Mouse (Mus musculus) olfactory bulb, adult 2 months (tissue): ENCODE measurements around the gene Mib2. TPM values are rescaled to one million over a fixed set of nuclear protein-coding genes. Genes with fewer than 3 reads are reported as not detected.
"Not testable (repeated sequence)": the region's sequence is repeated elsewhere in the genome, so short reads cannot be mapped to it uniquely, and the experiment has no call there.

Experiments
- H3K27ac ChIP-seq: fragments of 200-500 bp; 2 replicates; pipeline ENCODE4 v1.5.1; 2012; ENCODE audit warnings: low read depth, low read length; ENCODE audit not compliant: insufficient read depth
- H3K4me1 ChIP-seq: fragments of 200-500 bp; 2 replicates; pipeline ENCODE4 v1.6.1; 2012; ENCODE audit warnings: low read length; ENCODE audit not compliant: control insufficient read depth, insufficient read depth
- H3K4me3 ChIP-seq: fragments of 200-500 bp; 2 replicates; pipeline ENCODE4 v1.5.1; 2012; ENCODE audit warnings: mild to moderate bottlenecking, low read depth, low read length, moderate library complexity; ENCODE audit not compliant: insufficient read depth
- CTCF ChIP-seq: fragments of 200-500 bp; IDR thresholded peaks from 2 replicates; pipeline ENCODE4 v1.5.1; 2012; ENCODE audit warnings: low read depth, mild to moderate bottlenecking, low read length, moderate library complexity; ENCODE audit not compliant: insufficient read depth
- POLR2A ChIP-seq: fragments of 200-500 bp; IDR thresholded peaks from 2 replicates; pipeline ENCODE4 v1.6.1; 2012; ENCODE audit warnings: mild to moderate bottlenecking, low read depth, low read length, moderate library complexity; ENCODE audit not compliant: insufficient read depth
- whole genome bisulfite sequencing: fragments of 180-500 bp; shearing (Covaris S2); methylation state at CpG from one replicate; pipeline ENCODE4 v1.1.7; 2018; 5-methylcytosine and 5-hydroxymethylcytosine counted together
- polyA plus RNA-seq: library from polyadenylated mRNA; stranded (reverse); fragments of >200 nt; gene quantifications from 2 replicates; pipeline ENCODE4 v1.2.4, GENCODE M21; 2012; ENCODE audit warnings: low replicate concordance; ENCODE audit not compliant: missing spikeins, insufficient read depth, insufficient read length

Mib2 gene
- polyA plus RNA-seq, 1 experiment: not detected

DNA sequence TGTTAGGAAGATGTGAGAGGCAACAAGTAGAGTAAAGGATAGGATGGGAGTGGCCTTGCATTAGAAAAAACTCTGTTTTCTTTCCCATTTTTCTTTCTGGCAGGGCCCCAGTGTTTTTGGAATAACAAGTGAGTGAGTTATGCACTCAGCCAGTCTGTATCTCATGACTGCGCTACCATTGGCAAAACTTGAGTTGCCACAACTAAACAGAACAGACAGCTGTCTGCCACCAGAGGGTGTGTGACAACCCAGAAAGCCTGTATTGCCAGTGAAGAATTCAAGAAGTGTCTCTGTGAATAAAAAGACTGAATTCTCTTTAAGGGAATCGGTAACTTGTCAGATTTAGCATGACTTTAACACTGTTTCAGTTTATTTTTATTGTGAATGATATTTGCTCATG, 7.0 kb upstream of the Mib2 start:
- no peak for TF ChIP-seq CTCF
- TF ChIP-seq POLR2A: no peak
- Histone ChIP-seq H3K4me1 (no peaks in the 10 kb centered on the region), H3K4me3 (no peak overlapping the region), H3K27ac (no peak overlapping the region)
- 63% methylated on average over 2 of the region's 2 CpGs for WGBS

DNA sequence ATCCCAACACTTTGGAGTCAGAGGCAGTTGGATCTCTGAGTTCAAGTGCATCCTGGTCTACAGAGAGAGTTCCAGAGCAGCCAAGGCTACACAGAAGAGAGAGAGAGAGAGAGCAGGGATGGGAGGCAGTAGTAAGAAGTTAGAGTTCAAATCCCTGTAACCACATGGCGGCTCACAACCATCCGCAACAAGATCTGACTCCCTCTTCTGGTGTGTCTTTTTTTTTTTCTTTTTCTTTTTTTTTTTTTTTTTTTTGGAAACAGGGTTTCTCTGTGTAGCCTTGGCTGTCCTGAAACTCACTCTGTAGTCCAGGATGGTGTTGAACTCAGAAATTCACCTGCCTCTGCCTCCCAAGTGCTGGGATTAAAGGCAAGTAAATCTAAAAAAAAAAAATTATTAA, 3.1 kb upstream of the Mib2 start:
- 48% methylated on average over 2 of the region's 2 CpGs for WGBS
- TF ChIP-seq POLR2A (no peak), CTCF (no peak)
- Histone ChIP-seq H3K4me3 (no peak overlapping the region), H3K4me1 (no peaks in the 10 kb centered on the region), H3K27ac (no peak overlapping the region)

DNA sequence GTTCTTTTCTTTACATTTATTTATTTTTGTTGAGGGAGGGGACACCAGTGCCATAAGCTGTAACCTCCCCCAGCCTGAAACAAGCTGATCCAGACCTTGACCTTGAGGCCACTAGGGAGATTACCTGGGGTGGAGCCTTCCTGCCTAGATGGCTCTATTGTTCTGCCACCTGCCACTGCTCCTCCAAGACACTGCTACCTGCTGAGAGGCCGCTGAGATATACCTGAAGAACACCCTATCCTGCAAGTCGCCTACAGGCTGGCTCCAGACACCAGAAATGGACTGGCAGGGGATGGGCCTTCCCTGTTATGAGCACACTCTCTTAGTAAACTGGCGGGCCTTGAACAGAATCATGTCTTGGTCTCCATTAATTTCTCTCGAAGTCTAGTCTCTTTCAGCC, 1.2 kb upstream of the Mib2 start:
- H3K27ac ChIP-seq, H3K4me1 ChIP-seq, H3K4me3 ChIP-seq: not testable (repeated sequence)
- 66% methylated on average over 4 of the region's 4 CpGs for WGBS

DNA sequence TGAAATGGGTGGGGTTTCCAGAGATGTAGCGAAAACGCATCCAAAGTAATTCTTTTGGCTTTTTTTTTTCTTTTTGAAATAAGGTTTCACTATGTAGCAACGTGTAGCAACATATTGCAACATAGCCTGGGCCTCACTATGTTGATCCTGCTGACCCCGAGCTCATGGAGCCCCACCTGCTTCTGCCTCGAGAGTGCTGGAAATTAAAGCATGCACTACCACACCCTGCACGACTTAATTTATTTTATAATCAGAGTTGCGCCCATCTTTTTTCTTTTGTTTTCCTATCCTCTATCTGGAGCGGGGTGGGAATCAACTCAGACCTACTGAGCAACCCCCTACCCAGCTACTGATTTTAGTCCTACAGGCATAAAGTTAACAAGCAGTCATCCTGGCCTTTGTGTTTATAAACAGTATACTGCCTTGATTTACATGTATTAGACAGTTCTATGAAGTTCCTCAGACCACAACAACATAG, 639 bp upstream of the Mib2 start:
- Histone ChIP-seq H3K27ac (no peak overlapping the region), H3K4me3 (peak overlapping the region; percentile 59), H3K4me1 (no peaks in the 10 kb centered on the region)
- 1% methylated on average over 8 of the region's 8 CpGs for WGBS
- TF ChIP-seq POLR2A: no peak

DNA sequence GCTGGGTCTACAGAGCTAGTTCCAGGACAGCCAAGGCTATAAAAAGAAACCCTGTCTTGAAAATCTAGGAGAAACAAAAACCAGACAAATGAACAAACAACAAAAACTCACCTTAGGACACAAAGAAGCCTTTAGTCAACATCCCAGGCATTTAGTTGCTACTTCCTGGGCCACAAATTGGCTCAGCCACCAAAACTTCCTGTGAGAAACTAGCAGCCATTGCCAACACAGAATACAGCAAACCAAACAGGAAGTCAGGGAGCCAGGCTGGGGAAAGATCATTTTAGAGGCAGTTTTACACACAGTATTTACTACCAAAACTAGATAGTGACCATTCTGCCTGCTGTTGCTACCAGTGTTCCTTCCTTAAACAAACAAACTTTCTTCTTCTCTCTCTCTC, 2.1 kb downstream of the Mib2 start:
- Histone ChIP-seq H3K27ac (no peak overlapping the region), H3K4me1 (no peaks in the 10 kb centered on the region; the same call in 1 of the 2 replicates), H3K4me3 (no peak overlapping the region)
- TF ChIP-seq POLR2A (no peak), CTCF (no peak)

DNA sequence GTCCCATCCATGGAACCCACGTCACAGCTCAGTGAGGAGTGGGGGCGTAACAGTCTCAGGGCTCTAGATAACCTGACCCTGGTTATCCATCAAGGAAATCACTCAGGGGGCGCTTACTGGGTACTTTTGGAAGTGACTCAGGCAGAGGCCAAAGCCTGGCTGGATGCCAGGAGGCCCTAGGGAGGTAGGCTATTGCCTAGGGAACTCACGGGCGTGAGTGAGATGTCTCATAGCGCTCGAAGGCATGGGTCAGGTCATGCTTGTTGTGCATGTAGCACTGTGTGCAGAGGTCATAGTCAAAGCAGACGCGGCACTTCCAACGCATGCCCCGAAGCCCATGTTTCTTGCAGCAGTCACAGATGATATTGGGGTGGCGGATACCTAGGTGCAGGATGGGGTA, 8.4 kb downstream of the Mib2 start:
- no peaks in the 10 kb centered on the region; the same call in 1 of the 2 replicates for H3K4me1 ChIP-seq
- 80% methylated on average over 12 of the region's 12 CpGs for WGBS
- TF ChIP-seq POLR2A (no peak), CTCF (no peak)
- no peak overlapping the region for H3K27ac ChIP-seq
- H3K4me3 ChIP-seq: no peak overlapping the region

DNA sequence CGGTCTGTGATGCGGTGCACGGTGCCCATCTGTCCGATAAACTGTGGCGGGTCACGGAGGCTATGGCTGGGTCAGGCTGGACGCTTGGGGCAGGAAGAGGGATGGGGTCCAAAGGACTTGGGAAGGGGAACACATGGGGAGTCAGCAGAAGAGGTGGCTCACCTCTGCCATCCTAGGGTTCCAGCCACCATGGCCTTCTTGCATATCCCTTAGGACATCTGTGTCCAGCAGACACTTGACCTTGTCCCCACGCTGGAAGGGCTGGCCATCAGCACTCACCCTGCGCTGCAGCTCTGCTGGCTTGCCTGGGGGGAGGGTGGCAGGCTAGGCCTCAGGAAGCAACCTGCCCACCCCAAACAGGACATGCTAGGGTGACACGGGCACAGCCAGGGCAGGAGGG, 10.0 kb downstream of the Mib2 start:
- H3K4me3 ChIP-seq: no peak overlapping the region
- peaks cover 7% of the 10 kb centered on the region for H3K4me1 ChIP-seq
- WGBS: 87% methylated on average over 10 of the region's 10 CpGs
- TF ChIP-seq POLR2A (no peak), CTCF (no peak)
- H3K27ac ChIP-seq: no peak overlapping the region

DNA sequence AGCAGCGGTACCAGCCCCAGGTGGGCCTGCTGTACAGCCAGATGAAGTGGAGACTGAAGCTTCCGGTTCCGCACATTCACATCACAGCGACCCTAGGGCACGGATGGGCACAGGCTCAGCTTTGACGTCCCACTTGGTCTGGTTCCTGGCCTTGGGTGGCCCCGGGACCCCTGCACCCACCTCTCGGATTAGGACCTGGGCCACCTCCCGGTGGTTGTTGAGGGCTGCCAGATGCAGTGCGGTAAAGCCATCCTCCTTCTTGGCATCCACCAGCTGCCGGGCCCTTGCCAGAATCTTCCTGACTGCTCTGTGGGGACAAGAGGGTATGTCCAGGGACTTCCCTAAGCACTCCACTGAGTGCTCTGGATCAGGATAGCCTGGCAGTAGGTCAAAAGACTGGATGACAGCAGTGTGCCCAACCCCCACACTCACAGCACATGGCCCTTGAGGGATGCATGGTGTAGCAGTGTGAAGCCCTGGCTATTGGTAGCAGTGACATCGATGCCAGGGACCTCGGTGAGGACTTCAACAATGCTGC, 12.7 kb downstream of the Mib2 start:
- Histone ChIP-seq H3K4me1 (peaks cover 21% of the 10 kb centered on the region), H3K27ac (no peak overlapping the region), H3K4me3 (no peak overlapping the region)
- TF ChIP-seq CTCF (no peak), POLR2A (no peak)
- 89% methylated on average over 13 of the region's 13 CpGs for WGBS

DNA sequence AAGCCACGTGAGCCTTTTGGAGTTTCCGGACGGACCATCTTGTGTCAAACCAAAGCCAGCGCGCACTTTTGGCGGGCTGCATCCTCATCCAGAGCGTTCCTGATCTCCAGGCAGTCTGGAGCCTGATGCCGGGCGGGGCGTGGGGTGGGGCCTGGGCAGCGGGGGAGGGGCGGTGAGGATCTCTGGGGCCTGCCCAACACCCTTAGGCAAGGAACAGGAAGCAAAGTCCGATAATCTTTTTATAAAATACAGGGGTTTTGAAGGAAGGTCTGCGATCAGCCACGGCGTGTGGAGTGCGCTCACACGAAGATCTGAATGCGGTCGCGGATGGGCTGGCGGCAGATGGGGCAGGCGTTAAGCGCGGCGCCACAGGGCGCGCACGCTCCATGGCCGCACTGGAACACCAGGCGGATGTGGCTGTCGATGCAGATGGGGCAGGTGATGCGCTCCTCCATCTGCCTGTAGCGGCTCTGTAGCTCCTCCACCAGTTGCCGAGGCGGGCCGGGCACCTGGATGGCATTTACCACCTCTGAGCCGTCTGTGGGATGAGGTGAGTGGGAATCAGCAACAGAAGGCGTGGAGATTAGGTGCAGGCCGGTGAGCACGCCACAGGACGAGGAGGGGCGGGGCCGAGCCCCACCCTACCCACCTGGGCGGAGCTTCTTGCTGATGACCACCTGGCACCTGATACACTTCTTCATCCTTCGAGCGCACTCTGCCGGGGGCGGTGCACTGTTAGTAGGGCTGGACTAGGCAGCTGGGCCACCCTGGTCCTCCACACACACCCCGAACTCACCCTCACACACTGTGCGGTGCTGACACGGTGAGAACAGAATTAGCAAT, 14.3 kb downstream of the Mib2 start:
- 37% methylated on average over 52 of the region's 52 CpGs for WGBS
- Histone ChIP-seq H3K27ac (no peak overlapping the region), H3K4me1 (peaks cover 21% of the 10 kb centered on the region)

More for the DNA sequence above, 14.3 kb downstream of the Mib2 start:
- TF ChIP-seq POLR2A (no peak), CTCF (no peak)
- H3K4me3 ChIP-seq: peak overlapping the region; percentile 5; the same call in 1 of the 2 replicates
